Mouse (Mus musculus): ENCODE results near the gene Aspscr1. TPM values are rescaled to one million over a fixed set of nuclear protein-coding genes. Genes with fewer than 3 reads are reported as not detected.

Aspscr1 gene
- polyA plus RNA-seq, 1 experiment = 50.9 TPM

DNA sequence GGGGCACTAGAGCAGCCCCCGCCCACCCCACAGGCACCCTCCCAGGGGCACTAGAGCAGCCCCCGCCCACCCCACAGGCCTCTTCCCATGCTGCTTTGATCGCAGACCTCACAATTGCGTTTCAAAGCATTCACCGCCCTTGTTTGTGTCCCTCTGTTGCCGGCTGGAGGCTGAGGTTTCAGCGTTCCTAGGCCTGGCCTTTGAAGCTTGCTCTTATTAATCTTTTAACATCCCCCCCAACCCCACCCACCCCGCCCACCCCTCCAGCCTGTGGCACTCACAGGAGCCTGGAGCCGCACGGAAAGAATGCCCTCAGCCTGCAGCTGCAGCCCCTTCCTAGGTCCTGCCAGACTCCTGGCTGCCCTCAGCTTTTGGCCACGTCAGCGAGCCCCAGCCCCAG is 34.5 kb downstream of the Aspscr1 start:
- Histone ChIP-seq H3K27me3 (ENCODE audit: control insufficient read depth) (no peaks in the 10 kb centered on the region), H3K4me1 (ENCODE audit: control insufficient read depth) (peaks cover 4% of the 10 kb centered on the region), H3K9me3 (ENCODE audit: control insufficient read depth, low read length) (no peaks in the 10 kb centered on the region), H3K36me3 (ENCODE audit: control insufficient read depth) (peaks cover 63% of the 10 kb centered on the region), H3K4me3 (replicated peaks) (no peak overlapping the region)
- TF ChIP-seq GATA1 (IDR thresholded peaks at IDR 0.05; ENCODE audit: low read length) = no peak
- no peak for TF ChIP-seq TAL1 (IDR thresholded peaks at IDR 0.05; ENCODE audit: low read length)

GRCm38 (mm10) chr11:120707969-120708368 is 35.2 kb downstream of the Aspscr1 start:
- Histone ChIP-seq H3K36me3 (ENCODE audit: control insufficient read depth) (peaks cover 59% of the 10 kb centered on the region), H3K9me3 (ENCODE audit: control insufficient read depth, low read length) (no peaks in the 10 kb centered on the region), H3K4me3 (replicated peaks) (no peak overlapping the region), H3K4me1 (ENCODE audit: control insufficient read depth) (peaks cover 11% of the 10 kb centered on the region), H3K27me3 (ENCODE audit: control insufficient read depth) (no peaks in the 10 kb centered on the region)
- TF ChIP-seq TAL1 (IDR thresholded peaks at IDR 0.05; ENCODE audit: low read length) (no peak), GATA1 (IDR thresholded peaks at IDR 0.05; ENCODE audit: low read length) (no peak)

DNA sequence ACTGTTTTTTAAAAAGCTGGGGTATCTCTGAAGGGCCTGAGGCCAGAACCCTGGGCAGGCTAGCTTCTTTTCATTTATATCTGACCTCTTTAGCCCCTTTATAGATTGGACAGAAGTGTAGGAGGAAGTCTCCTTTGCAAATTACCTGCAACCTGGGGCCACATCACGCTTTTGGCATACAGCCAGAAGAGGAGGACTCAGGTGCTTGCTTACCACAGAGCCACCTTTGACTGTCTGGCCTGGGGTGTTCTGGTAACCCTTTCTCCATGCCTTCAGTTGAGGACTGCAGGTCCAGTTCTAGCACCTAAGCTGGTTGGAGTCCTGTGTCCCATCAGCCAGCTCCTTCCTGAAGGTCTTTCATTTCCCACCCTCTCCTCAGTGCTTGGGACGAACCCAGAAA is 36.8 kb downstream of the Aspscr1 start:
- Histone ChIP-seq H3K4me3 (replicated peaks) (no peak overlapping the region), H3K27me3 (ENCODE audit: control insufficient read depth) (no peaks in the 10 kb centered on the region), H3K36me3 (ENCODE audit: control insufficient read depth) (peaks cover 47% of the 10 kb centered on the region), H3K9me3 (ENCODE audit: control insufficient read depth, low read length) (no peaks in the 10 kb centered on the region), H3K4me1 (ENCODE audit: control insufficient read depth) (peaks cover 26% of the 10 kb centered on the region)
- TF ChIP-seq TAL1 (IDR thresholded peaks at IDR 0.05; ENCODE audit: low read length) = no peak
- no peak for TF ChIP-seq GATA1 (IDR thresholded peaks at IDR 0.05; ENCODE audit: low read length)

DNA sequence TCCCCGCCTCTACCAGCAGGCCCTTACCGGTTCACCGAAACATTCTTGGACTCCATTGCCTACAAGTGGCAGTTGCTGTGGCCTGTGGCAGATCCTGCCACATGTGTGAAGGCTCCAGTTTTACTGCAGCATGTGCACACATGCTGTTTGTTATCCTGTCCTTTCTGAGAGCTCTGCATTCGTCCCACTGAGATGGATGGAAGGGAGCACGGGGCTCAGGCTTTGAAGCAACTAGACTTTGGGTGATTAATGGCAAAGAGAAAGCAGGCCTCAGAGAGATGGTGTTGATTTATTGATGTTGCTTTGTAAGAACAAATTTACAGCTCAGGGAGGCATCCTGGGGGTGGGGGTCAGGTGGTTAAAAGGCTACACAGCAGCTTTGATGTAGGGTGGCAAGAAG is 37.9 kb downstream of the Aspscr1 start:
- no peaks in the 10 kb centered on the region for H3K9me3 ChIP-seq (ENCODE audit: control insufficient read depth, low read length)
- H3K4me3 ChIP-seq (replicated peaks) = no peak overlapping the region
- H3K36me3 ChIP-seq (ENCODE audit: control insufficient read depth) = peaks cover 49% of the 10 kb centered on the region
- peaks cover 35% of the 10 kb centered on the region for H3K4me1 ChIP-seq (ENCODE audit: control insufficient read depth)
- no peaks in the 10 kb centered on the region for H3K27me3 ChIP-seq (ENCODE audit: control insufficient read depth)
- TF ChIP-seq GATA1 (IDR thresholded peaks at IDR 0.05; ENCODE audit: low read length) (no peak), TAL1 (IDR thresholded peaks at IDR 0.05; ENCODE audit: low read length) (no peak)

- no peaks in the 10 kb centered on the region for H3K9me3 ChIP-seq (ENCODE audit: control insufficient read depth, low read length)
- peaks cover 35% of the 10 kb centered on the region for H3K4me1 ChIP-seq (ENCODE audit: control insufficient read depth)
- H3K36me3 ChIP-seq (ENCODE audit: control insufficient read depth) = peaks cover 53% of the 10 kb centered on the region
- TF ChIP-seq GATA1 (IDR thresholded peaks at IDR 0.05; ENCODE audit: low read length) (no peak), TAL1 (IDR thresholded peaks at IDR 0.05; ENCODE audit: low read length) (no peak)
- H3K27me3 ChIP-seq (ENCODE audit: control insufficient read depth) = no peaks in the 10 kb centered on the region
- peak overlapping the region; percentile 81 for H3K4me3 ChIP-seq (replicated peaks)
Measured at GRCm38 (mm10) chr11:120711980-120712604, 39.3 kb downstream of the Aspscr1 start.

- H3K4me3 ChIP-seq (replicated peaks) = peak overlapping the region; percentile 81
- peaks cover 62% of the 10 kb centered on the region for H3K36me3 ChIP-seq (ENCODE audit: control insufficient read depth)
- peaks cover 35% of the 10 kb centered on the region for H3K4me1 ChIP-seq (ENCODE audit: control insufficient read depth)
- H3K27me3 ChIP-seq (ENCODE audit: control insufficient read depth) = no peaks in the 10 kb centered on the region
- H3K9me3 ChIP-seq (ENCODE audit: control insufficient read depth, low read length) = no peaks in the 10 kb centered on the region
- no peak for TF ChIP-seq TAL1 (IDR thresholded peaks at IDR 0.05; ENCODE audit: low read length)
- no peak for TF ChIP-seq GATA1 (IDR thresholded peaks at IDR 0.05; ENCODE audit: low read length)
Measured at GRCm38 (mm10) chr11:120712771-120713568, 40.2 kb downstream of the Aspscr1 start.

DNA sequence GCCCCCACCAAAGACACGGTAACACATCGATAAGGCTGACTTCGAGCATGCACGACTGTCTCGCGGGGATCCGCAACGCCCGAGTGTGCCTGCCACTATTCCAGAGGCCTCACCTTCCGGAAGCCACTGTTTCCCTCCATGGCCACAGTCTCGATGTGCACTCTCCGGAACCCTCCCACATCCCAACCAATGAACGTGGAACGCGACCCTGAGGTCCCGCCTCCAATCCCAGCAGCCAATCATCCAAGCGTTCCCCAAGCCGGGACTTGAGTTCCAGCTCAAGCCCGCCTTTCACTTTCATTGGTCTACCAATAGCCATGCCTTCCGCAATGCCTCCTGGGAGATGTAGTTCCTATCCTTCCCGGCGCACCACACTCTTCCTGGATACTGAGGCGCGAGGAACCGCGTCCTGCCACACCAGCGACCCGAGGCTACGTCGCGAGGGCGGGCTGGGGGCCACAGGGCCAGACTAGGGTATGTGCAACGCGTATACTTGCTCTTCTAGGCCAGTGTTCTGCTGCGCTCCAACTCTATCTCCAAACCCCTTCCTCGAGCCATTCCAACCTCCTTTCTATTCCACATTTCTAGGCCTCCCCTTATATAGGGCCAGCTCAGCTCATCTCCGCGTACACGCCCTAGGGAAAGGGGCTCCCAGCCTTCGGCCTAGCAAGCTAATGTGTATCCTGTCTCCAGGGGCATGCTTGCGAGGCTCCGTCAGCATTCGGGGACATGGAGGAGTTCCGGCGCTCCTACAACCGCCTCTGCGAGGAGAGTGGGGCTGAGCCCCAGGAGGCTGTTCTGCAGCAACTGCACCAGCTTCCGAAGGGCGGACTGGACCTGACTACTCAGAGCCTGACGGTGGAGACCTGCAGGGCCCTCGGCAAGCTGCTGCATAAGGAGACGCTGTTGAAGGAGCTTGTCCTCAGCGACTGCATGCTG is 41.1 kb downstream of the Aspscr1 start, which contains the start of the genes Cenpx and Lrrc45:
TSS of gene Cenpx (minus strand) at position 159 of the 939 bp plus-strand sequence.
TSS of gene Lrrc45 (plus strand) at position 346 of the 939 bp plus-strand sequence.
- TF ChIP-seq GATA1 (IDR thresholded peaks at IDR 0.05; ENCODE audit: low read length) (no peak), TAL1 (IDR thresholded peaks at IDR 0.05; ENCODE audit: low read length) (no peak)
- H3K9me3 ChIP-seq (ENCODE audit: control insufficient read depth, low read length) = no peaks in the 10 kb centered on the region
- H3K27me3 ChIP-seq (ENCODE audit: control insufficient read depth) = no peaks in the 10 kb centered on the region
- peaks cover 35% of the 10 kb centered on the region for H3K4me1 ChIP-seq (ENCODE audit: control insufficient read depth)
- peak within 1 kb of the TSS; percentile 81 for H3K4me3 ChIP-seq (replicated peaks)
- peaks cover 64% of the 10 kb centered on the region for H3K36me3 ChIP-seq (ENCODE audit: control insufficient read depth)

DNA sequence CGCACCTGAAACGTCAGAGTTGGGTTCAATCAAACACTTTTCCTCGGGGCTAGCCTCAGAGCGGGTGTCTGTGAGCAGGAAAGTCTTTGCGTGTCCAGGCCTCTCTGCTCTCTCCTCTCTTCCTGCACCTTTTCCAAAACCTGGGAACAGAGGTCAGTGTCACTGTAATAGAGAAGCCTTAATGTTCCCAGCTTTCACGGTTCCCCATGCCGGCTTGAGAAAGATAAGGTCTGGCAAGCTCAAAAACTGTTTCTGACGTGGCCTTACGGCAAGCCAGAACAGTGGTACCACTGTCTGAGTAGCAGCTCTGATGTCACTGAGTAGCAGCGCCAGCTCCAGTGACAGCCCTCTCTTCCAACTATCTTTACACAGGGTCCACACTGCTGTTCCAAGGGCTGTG is 41.8 kb downstream of the Aspscr1 start:
- H3K36me3 ChIP-seq (ENCODE audit: control insufficient read depth) = peaks cover 67% of the 10 kb centered on the region

More for the DNA sequence above, 41.8 kb downstream of the Aspscr1 start:
- Histone ChIP-seq H3K4me1 (ENCODE audit: control insufficient read depth) (peaks cover 35% of the 10 kb centered on the region), H3K4me3 (replicated peaks) (peak overlapping the region; percentile 81), H3K9me3 (ENCODE audit: control insufficient read depth, low read length) (no peaks in the 10 kb centered on the region), H3K27me3 (ENCODE audit: control insufficient read depth) (no peaks in the 10 kb centered on the region)
- TF ChIP-seq GATA1 (IDR thresholded peaks at IDR 0.05; ENCODE audit: low read length) (no peak), TAL1 (IDR thresholded peaks at IDR 0.05; ENCODE audit: low read length) (no peak)

Measured in erythroblast, embryonic 14.5 days (primary cell).